In the genomic region with DNA sequence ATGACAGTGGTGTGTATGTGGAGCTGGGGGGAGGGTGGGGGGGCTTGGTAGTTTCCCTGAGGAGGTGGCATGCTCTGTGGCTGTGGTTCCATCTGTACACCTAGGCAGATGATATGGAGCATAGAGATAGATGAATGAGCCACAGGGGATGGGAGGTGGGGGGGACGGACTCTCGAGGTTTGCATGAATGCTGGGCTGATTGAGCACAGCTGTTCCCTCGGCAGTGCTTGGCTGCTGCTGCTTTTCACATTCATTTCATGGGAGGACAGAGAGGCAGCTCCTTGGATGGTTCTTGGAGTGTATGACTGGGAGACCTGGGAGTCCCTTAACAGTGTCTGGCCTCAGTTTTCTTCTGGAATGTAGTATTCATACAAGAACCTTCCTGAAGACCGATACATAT, we compare ENCODE assay signal across 8 mouse cellular contexts.
DNase-seq lines count a peak whose midpoint lies in the region; ATAC-seq and TF ChIP-seq lines count a peak whose summit lies in the region.

No protein-coding gene starts in this region.

- H3K4me2 ChIP-seq in kidney, embryonic 14.5 days (replicated peaks; ENCODE audit: low read depth, low read length) = no peak overlapping the region
- peak overlapping the region; percentile 32 for H3K4me2 ChIP-seq in embryonic facial prominence, embryonic 13.5 days
- H3K4me2 ChIP-seq in heart, postnatal 0 days (ENCODE audit: low read depth, low read length) = no peak overlapping the region

- H3K27ac ChIP-seq in kidney, embryonic 14.5 days (ENCODE audit: low read depth, low read length) = peak overlapping the region; percentile 97
- peak overlapping the region; percentile 98 for H3K27ac ChIP-seq in embryonic facial prominence, embryonic 13.5 days
- peak overlapping the region; percentile 76; the same call in 1 of the 2 replicates for H3K27ac ChIP-seq in heart, postnatal 0 days (ENCODE audit: low read depth)

- WGBS in kidney, embryonic 14.5 days = 31% methylated on average over 4 of the region's 4 CpGs
- WGBS in embryonic facial prominence, embryonic 13.5 days = 15% methylated on average over 4 of the region's 4 CpGs
- WGBS in heart, postnatal 0 days = 52% methylated on average over 4 of the region's 4 CpGs

- TF ChIP-seq EP300 in heart, postnatal 0 days (IDR thresholded peaks at IDR 0.05; ENCODE audit: low read depth) = no peak

- no peak overlapping the region for H3K4me3 ChIP-seq in kidney, embryonic 14.5 days (ENCODE audit: low read length)
- no peak overlapping the region for H3K4me3 ChIP-seq in embryonic facial prominence, embryonic 13.5 days
- no peak overlapping the region for H3K4me3 ChIP-seq in heart, postnatal 0 days (ENCODE audit: low read depth, low read length)

- no peak for DNase-seq in kidney, adult 9 months
- no peak for DNase-seq in heart, postnatal 0 days (ENCODE audit: low spot score)
- peak; percentile 54 for DNase-seq in lung, postnatal 10 days
- DNase-seq in layer of hippocampus, postnatal 25 days (ENCODE audit: extremely low spot score in 1 of 2, low spot score in 1 of 2) = no peak
- DNase-seq in cerebellum, postnatal 25 days = no peak
- DNase-seq in urinary bladder, postnatal 10 days (ENCODE audit: low spot score) = no peak

- H3K36me3 ChIP-seq in kidney, embryonic 14.5 days (ENCODE audit: control insufficient read depth, insufficient read depth, low read length) = no peaks in the 10 kb centered on the region
- H3K36me3 ChIP-seq in embryonic facial prominence, embryonic 13.5 days = no peaks in the 10 kb centered on the region
- no peaks in the 10 kb centered on the region for H3K36me3 ChIP-seq in heart, postnatal 0 days (replicated peaks; ENCODE audit: control insufficient read depth, insufficient read depth, low read length)

- H3K27me3 ChIP-seq in kidney, embryonic 14.5 days (ENCODE audit: control insufficient read depth, insufficient read depth, low read length) = no peaks in the 10 kb centered on the region
- H3K27me3 ChIP-seq in embryonic facial prominence, embryonic 13.5 days = no peaks in the 10 kb centered on the region
- H3K27me3 ChIP-seq in heart, postnatal 0 days (ENCODE audit: control insufficient read depth, insufficient read depth, low read length) = no peaks in the 10 kb centered on the region

- TF ChIP-seq CTCF in heart, postnatal 0 days (IDR thresholded peaks at IDR 0.05; ENCODE audit: low read depth) = no peak

- peak; percentile 50 for ATAC-seq in kidney, embryonic 14.5 days (ENCODE audit: low FRiP score, low TSS enrichment)
- ATAC-seq in embryonic facial prominence, embryonic 13.5 days (ENCODE audit: insufficient number of reproducible peaks, insufficient read depth, low FRiP score, low TSS enrichment, low read depth) = no peak
- no peak for ATAC-seq in heart, postnatal 0 days (ENCODE audit: insufficient read depth, low read depth)

- H3K9me3 ChIP-seq in kidney, embryonic 14.5 days (ENCODE audit: control insufficient read depth, low read length) = no peaks in the 10 kb centered on the region
- no peaks in the 10 kb centered on the region for H3K9me3 ChIP-seq in embryonic facial prominence, embryonic 13.5 days
- no peaks in the 10 kb centered on the region for H3K9me3 ChIP-seq in heart, postnatal 0 days (replicated peaks; ENCODE audit: control insufficient read depth, low read length)

- peaks cover 73% of the 10 kb centered on the region for H3K4me1 ChIP-seq in kidney, embryonic 14.5 days (ENCODE audit: control insufficient read depth, insufficient read depth, low read length)
- H3K4me1 ChIP-seq in embryonic facial prominence, embryonic 13.5 days = peaks cover 86% of the 10 kb centered on the region
- H3K4me1 ChIP-seq in heart, postnatal 0 days (ENCODE audit: control insufficient read depth, insufficient read depth) = peaks cover 35% of the 10 kb centered on the region

- no peak overlapping the region for H3K9ac ChIP-seq in kidney, embryonic 14.5 days (ENCODE audit: low read depth, low read length)
- peak overlapping the region; percentile 11; the same call in 1 of the 2 replicates for H3K9ac ChIP-seq in embryonic facial prominence, embryonic 13.5 days
- H3K9ac ChIP-seq in heart, postnatal 0 days (replicated peaks; ENCODE audit: low read depth, low read length) = no peak overlapping the region
